Mouse (Mus musculus) cerebellum, adult 11 months (tissue): ENCODE results near the gene Ccdc194.

Experiments used
- DNase-seq: peaks from one replicate; pipeline ENCODE4 v3.0.0; 2022

The Ccdc194 gene

DNA sequence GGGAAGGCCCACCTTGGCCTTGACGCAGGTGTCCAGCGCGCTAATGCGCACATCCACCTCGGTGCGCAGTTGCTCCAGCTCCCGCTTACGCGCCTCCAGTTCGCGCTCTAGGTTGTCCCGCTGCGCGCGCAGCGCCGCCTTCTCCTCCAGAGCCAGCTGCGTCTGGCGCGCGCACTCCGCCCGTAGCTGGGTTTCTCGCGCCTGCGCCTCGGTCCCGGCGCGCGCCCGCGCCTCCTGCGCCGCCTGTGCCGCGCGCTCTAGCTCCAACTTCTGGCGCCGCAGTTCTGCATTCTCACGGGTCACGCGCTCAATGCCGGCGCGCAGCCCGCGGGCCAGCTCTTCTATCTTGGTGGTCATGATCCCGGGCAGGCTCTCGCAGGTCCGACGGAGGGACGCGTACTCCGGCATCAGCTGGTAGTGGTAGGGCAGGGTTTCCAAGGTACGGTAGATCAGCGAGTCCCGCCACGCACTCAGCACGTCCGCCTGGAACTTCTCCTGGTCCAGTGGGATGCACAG lies 17.9 kb downstream of the Ccdc194 start:
- peak; percentile 82 for DNase-seq

GRCm38 (mm10) chr8:71505979-71506378 lies 19.5 kb downstream of the Ccdc194 start:
- no peak for DNase-seq

- DNase-seq: no peak
These were observed 20.2 kb downstream of the Ccdc194 start for GRCm38 (mm10) chr8:71505326-71505725.

DNA sequence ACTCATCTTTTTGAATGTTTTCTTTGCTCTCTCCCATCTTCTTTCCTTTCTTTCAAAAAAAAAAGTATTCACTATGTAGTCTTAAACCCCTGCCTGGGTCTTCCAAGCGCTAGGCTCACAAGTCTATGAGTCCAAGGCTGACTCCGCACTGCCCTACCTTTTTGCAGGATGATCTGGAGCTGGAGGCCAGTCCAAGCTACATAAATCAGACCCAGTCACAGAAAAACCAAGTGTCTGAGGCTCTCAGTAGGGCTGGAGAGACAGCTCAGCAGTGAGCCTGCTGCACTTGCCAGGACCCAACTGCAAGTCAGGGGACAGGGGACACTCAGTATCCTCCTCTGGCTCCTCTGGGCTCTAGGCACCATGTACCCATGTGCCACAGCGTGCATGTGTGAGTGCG lies 21.2 kb downstream of the Ccdc194 start:
- DNase-seq: no peak

DNA sequence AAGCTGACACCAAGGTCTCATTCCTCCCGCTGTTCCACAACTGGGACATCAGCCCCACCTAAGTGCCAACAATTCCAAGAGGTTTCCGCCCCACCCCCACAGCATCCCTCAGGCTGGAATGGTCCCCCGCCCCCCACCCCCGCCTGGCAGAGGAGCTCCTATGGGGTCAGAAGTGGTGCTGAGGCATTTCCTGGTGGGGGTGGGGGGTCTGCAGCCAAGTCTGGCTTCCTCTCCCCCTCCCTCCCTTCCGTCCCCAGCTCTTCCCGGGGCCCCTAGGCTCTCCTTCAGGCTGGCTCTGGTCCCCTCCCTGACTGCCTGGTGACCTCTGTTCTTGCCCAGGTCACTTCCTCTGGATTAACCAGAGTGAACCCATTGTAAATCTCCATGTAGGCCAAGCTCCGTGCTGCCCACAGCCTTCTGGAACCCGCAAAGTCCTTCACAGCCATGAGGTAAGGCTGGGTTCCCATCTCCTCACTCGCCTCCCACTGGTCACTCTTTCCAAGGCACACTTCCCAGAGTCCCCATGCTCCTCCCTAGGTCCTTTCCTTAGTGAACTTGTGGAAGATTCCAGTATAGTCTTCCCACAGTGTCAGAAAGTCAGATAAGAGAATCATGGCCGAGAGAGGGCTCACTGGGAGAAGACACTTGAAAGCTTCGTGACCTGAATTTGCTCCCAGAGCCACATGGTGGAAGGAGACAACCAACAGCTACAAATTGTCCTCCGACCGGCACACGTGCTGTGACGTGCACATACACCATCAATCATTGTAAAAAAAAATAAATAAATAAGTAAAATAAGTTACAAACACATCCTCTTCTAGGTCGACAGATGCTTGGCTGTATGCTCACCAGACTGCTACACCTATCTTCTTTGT lies 26.5 kb downstream of the Ccdc194 start:
- no peak for DNase-seq

DNA sequence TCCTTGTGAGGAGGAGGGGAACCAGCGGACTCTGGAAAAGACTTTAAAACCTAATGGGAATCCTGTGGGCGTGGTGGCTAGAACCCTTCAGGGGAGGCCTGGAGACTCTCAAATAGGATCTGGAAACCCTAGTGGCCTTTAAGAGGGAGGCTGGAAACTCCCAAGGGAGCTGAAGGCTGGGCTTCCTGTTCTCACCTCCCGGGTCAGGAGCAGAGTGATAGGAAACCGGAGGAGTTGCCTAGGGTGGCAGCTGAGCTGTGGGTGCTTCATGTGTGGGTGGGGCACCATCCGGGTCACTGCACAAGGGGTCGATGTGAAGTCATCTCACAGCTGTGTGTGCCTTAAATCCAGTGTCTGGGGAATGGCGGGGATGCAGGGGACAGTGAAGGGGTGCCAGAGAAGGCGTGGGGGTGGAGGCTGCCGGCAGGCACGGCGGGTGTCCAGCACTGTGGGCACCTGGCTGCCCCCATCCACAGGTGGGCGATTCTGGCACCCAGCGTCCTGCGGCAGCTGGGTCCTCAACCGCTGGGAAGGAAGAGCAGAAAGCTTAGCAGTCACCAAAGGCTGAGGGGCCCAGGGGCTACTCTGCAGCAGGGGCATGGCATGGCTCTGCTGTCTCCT lies 27.5 kb downstream of the Ccdc194 start:
- peak; percentile 24 for DNase-seq

GRCm38 (mm10) chr8:71497077-71497645 lies 28.4 kb downstream of the Ccdc194 start:
- peak; percentile 24 for DNase-seq

GRCm38 (mm10) chr8:71496481-71496880 lies 29.0 kb downstream of the Ccdc194 start:
- DNase-seq: peak; percentile 67

DNA sequence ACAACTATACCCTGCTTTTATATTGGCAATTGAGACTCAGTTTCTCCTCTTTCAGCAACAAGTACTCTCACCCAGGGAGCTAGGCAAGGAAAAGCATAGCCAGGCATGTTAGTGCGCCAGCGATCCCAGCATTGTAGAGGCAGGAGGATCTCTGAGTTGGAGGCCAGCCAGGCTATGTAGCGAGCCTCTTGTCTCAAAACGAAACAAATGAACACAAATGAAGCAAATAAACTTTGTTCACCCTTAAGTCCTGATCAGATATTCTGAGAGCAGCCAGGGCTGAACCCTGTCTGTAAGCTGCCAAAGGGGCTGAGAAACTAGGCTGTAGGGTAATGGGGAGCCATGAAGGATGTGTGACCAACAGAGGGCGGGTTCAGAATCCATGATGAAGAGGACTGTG lies 29.7 kb downstream of the Ccdc194 start:
- peak; percentile 26 for DNase-seq

DNA sequence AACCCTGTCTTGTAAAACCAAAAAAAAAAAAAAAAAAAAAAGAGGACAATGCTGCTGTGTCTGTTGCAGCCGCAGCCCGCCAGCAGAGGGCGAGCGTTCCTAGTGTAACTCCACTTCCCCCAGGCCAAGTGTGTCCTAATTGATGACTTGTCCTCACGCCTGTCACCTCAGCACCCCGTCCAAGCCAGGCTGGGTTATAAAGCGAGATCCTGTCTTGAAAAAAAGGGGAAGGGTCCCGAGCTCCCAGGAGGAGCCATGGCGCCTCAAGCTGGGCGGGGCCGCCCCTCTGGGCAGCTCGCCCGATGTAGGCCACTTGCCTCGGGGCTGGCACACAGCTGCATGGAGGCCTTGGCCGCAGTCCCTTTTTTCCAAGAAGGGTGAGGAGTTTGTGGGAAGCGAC lies 30.5 kb downstream of the Ccdc194 start:
- DNase-seq: peak; percentile 84

GRCm38 (mm10) chr8:71488454-71488853 lies 37.1 kb downstream of the Ccdc194 start:
- DNase-seq: peak; percentile 82

DNA sequence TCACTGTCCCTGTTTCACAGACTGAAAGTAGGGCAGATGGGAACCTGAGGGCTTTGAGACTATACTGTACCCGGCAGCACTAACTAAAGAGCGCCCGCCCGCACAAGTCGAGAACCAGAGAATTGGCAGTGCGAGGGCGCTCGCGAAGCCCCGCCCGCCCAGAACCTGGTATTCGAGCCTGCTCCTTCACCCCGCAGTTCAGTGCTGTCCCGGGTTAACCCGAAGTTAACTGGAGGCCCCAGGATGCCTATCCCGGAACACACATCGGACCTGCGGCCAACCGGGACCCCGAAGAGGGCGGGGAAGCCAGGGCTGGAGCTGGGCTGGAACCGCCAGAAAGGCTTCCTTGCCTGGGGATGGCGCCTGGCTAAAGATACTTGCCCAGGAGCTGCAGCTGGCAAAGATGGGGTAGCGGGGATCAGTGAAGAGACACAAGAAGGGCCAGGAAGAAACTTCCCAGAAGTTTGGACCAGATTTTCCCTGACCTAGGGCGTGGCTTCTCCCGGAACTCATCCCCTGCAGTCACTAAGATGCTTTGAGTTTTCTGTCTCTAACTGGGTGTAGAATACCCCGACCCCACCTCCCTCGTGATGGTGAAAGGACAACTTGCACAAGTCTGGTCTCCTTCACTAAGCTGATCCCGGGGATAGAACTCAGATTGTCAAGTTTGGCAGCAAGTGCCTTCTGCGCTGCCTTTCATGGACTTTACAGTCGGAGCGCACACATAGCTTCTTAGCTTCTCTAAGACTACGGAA lies 37.6 kb downstream of the Ccdc194 start, which contains the start of gene Gtpbp3:
TSS of gene Gtpbp3 (plus strand) at position 413 of the 755 bp plus-strand sequence.
- peak; percentile 65 for DNase-seq

- DNase-seq: no peak
These were observed 39.4 kb downstream of the Ccdc194 start for GRCm38 (mm10) chr8:71486136-71486529.

- peak; percentile 83 for DNase-seq
These were observed 40.1 kb downstream of the Ccdc194 start, which contains the start of gene Ano8 for GRCm38 (mm10) chr8:71485142-71486135. Gene Ano8 (minus strand): TSS chr8:71485963.

GRCm38 (mm10) chr8:71484736-71485135 lies 40.8 kb downstream of the Ccdc194 start:
- DNase-seq: no peak

GRCm38 (mm10) chr8:71483932-71484331 lies 41.6 kb downstream of the Ccdc194 start:
- DNase-seq: no peak

- no peak for DNase-seq
These were observed 46.6 kb downstream of the Ccdc194 start for GRCm38 (mm10) chr8:71478943-71479342.

DNA sequence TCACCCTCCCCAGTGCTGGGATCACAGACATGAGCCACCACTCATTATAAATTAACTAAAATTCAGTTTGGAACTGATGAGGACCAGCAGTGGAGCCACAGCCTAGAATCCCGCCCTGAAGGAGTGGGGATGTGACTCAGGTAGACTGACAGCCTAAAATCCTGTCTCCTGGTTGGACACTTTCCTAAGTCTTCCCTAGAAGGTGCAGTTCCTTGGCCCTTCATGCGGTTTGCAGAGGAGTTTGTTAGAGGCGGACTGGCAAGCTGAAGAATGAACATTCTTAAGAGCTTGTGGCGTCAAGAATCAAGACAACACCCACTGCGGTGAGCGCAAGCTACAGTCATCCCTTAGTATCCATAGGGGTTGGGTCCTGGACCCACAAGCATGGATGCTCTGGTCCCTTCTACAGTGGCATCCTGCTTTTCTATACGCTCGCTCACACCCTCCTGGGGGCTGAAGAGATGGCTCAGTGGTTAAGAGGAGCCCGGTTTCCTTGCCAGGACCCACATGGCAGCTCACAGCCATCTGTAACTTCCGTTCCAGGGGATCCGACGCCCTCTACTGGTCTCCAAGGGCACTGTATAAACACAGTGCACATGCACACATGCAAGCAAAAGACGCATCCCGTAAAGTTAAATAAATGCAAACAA lies 48.2 kb downstream of the Ccdc194 start:
- no peak for DNase-seq

- peak; percentile 85 for DNase-seq
These were observed 49.2 kb downstream of the Ccdc194 start for GRCm38 (mm10) chr8:71476099-71476940.

GRCm38 (mm10) chr8:71475702-71476075 lies 49.8 kb downstream of the Ccdc194 start:
- DNase-seq: no peak
